Mouse (Mus musculus) E14TG2a.4 (cell line): ENCODE results near the gene Tor4a.

Source experiments
- H3K27me3 ChIP-seq: 2 replicates; pipeline ENCODE4 v1.6.1; 2014; ENCODE audit warnings: low read length, control low read depth; ENCODE audit not compliant: insufficient read depth
- H3K36me3 ChIP-seq: 2 replicates; pipeline ENCODE4 v1.6.1; 2014; ENCODE audit warnings: low read length, control low read depth; ENCODE audit not compliant: insufficient read depth
- H3K4me1 ChIP-seq: replicated peaks from 2 replicates; pipeline ENCODE4 v1.6.1; 2014; ENCODE audit warnings: low read depth, low read length, control low read depth
- H3K4me3 ChIP-seq: replicated peaks from 2 replicates; pipeline ENCODE4 v1.5.1; 2014; ENCODE audit warnings: mild to moderate bottlenecking, low read length
- H3K9me3 ChIP-seq: 2 replicates; pipeline ENCODE4 v1.6.1; 2014; ENCODE audit warnings: low read length, control low read depth
- CTCF ChIP-seq: conservative IDR thresholded peaks from 2 replicates; pipeline ENCODE4 v1.5.1; 2014; ENCODE audit warnings: low read length
- NANOG ChIP-seq: IDR thresholded peaks from 2 replicates; pipeline ENCODE4 v1.6.1; 2014; ENCODE audit warnings: borderline replicate concordance, low read length, mixed read lengths
- POU5F1 ChIP-seq: IDR thresholded peaks from 2 replicates; pipeline ENCODE4 v1.6.1; 2014; ENCODE audit warnings: low read length, borderline replicate concordance

Gene Tor4a

DNA sequence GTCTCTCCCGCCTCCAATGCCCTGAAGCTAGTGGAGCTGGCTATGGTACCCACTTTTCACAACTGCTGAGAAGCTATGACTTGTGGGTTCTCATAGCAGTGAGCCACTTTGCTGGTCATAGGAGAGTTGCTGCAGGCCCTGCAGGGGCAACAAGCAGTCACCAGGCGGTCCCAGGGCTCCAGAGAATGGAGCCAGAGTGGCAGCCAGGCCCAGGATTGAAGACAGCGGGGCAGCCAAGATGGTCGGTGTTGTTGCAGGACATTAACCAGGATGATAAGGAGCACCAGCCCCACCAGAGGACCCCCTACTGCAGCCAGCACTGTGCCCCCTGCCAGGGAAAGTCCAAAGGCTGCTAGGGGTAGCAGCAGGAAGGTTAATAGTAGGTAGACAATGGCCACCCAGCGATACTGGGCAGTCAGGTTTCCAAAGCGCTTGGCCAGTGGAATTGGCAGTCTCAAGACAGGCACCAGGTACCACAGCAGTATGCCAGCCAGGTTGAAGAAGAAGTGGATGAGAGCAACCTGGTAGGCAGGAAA lies 32.4 kb upstream of the Tor4a start:
- Histone ChIP-seq H3K9me3 (no peaks in the 10 kb centered on the region), H3K4me3 (peak overlapping the region; percentile 73), H3K27me3 (peaks cover 6% of the 10 kb centered on the region), H3K36me3 (no peaks in the 10 kb centered on the region), H3K4me1 (peaks cover 76% of the 10 kb centered on the region)
- TF ChIP-seq CTCF (no peak), NANOG (no peak), POU5F1 (no peak)

DNA sequence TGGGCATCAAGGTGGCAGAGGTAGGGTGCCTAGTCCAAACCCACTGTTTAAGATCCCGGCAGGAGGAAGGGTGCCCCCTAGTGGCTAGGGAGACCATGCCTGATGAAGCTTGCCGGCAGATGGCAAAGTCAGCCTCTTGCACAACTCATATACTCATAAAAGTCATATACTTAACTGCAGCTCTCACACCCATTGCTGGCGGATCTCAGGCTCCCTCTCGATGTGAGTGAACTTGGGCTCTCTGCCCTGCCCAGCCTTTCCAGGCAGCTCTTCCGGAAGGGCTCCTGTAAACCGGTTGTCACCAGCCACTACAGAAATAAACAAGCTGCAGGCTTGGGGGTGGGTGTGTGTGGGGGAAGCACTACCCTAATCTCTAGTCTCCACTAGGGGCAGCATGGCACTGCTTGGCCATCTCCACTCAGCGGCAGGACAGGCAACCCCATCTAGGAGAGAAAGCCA lies 31.8 kb upstream of the Tor4a start:
- Histone ChIP-seq H3K4me3 (peak overlapping the region; percentile 73), H3K36me3 (peaks cover 6% of the 10 kb centered on the region), H3K9me3 (no peaks in the 10 kb centered on the region), H3K4me1 (peaks cover 75% of the 10 kb centered on the region), H3K27me3 (peaks cover 6% of the 10 kb centered on the region)
- TF ChIP-seq NANOG (no peak), POU5F1 (no peak), CTCF (peak; percentile 64)

GRCm38 (mm10) chr2:25227406-25227805 lies 30.7 kb upstream of the Tor4a start:
- TF ChIP-seq POU5F1 (no peak), NANOG (no peak), CTCF (no peak)
- no peaks in the 10 kb centered on the region for H3K27me3 ChIP-seq
- no peaks in the 10 kb centered on the region for H3K9me3 ChIP-seq
- 0 out of 2 replicates have a peak overlapping the region, but pooled peaks have one; percentile 73 for H3K4me3 ChIP-seq
- H3K4me1 ChIP-seq: peaks cover 73% of the 10 kb centered on the region
- H3K36me3 ChIP-seq: peaks cover 16% of the 10 kb centered on the region

- Histone ChIP-seq H3K4me1 (peaks cover 72% of the 10 kb centered on the region), H3K27me3 (no peaks in the 10 kb centered on the region), H3K9me3 (no peaks in the 10 kb centered on the region), H3K36me3 (peaks cover 22% of the 10 kb centered on the region), H3K4me3 (no peak overlapping the region)
- TF ChIP-seq NANOG: no peak
- TF ChIP-seq CTCF: no peak
- TF ChIP-seq POU5F1: no peak
These were observed 30.2 kb upstream of the Tor4a start for GRCm38 (mm10) chr2:25226864-25227263.

- H3K4me1 ChIP-seq: peaks cover 72% of the 10 kb centered on the region
- no peaks in the 10 kb centered on the region for H3K27me3 ChIP-seq
- H3K9me3 ChIP-seq: no peaks in the 10 kb centered on the region
- TF ChIP-seq NANOG: no peak
- no peak for TF ChIP-seq CTCF
- TF ChIP-seq POU5F1: no peak
- H3K4me3 ChIP-seq: peak overlapping the region; percentile 81
- H3K36me3 ChIP-seq: peaks cover 31% of the 10 kb centered on the region
These were observed 29.2 kb upstream of the Tor4a start for GRCm38 (mm10) chr2:25225811-25226379.

GRCm38 (mm10) chr2:25224766-25225752 lies 28.4 kb upstream of the Tor4a start:
- no peaks in the 10 kb centered on the region for H3K27me3 ChIP-seq
- peaks cover 33% of the 10 kb centered on the region for H3K36me3 ChIP-seq
- H3K4me1 ChIP-seq: peaks cover 72% of the 10 kb centered on the region
- H3K9me3 ChIP-seq: no peaks in the 10 kb centered on the region
- TF ChIP-seq NANOG (peak; percentile 62; the same call in 1 of the 2 replicates), CTCF (no peak)
- peak overlapping the region; percentile 81 for H3K4me3 ChIP-seq

DNA sequence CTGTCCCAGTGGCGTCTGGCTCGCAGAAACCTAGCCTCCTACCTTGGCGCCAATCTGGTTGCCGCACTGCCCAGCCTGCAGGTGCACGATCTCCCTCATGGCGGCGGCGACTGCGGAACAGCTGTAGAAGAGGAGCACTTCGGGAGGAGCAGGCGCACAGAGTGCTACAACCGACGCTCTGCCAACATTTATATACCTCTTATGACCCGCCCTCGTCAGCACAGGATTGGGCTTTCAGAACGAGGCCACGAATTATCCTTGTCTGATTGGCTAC lies 27.7 kb upstream of the Tor4a start, which contains the start of gene Tubb4b:
TSS of gene Tubb4b (minus strand) at position 211 of the 274 bp plus-strand sequence.
- peak within 1 kb of the TSS; percentile 99 for H3K4me3 ChIP-seq
- TF ChIP-seq NANOG (no peak), CTCF (no peak), POU5F1 (no peak)
- H3K27me3 ChIP-seq: no peaks in the 10 kb centered on the region
- H3K9me3 ChIP-seq: no peaks in the 10 kb centered on the region
- peaks cover 73% of the 10 kb centered on the region for H3K4me1 ChIP-seq
- H3K36me3 ChIP-seq: peaks cover 33% of the 10 kb centered on the region
